Mouse (Mus musculus) liver, adult (tissue): ENCODE results near the gene Nfe2l1.

Experiments
- GATA4 ChIP-seq: IDR thresholded peaks from 2 replicates; pipeline ENCODE4 v1.6.1; 2014; ENCODE audit warnings: mild to moderate bottlenecking, low read length; ENCODE audit not compliant: insufficient replicate concordance

Gene Nfe2l1

GRCm38 (mm10) chr11:96776968-96777962 lies 52.5 kb downstream of the Nfe2l1 start, which contains the start of gene Snx11:
TSS of gene Snx11 (minus strand) at chr11:96777559.
- peak; percentile 54; the same call in 1 of the 2 replicates for TF ChIP-seq GATA4

- TF ChIP-seq GATA4 = no peak
These were observed 53.7 kb downstream of the Nfe2l1 start for GRCm38 (mm10) chr11:96776068-96776467.

GRCm38 (mm10) chr11:96775665-96776064 lies 54.1 kb downstream of the Nfe2l1 start:
- no peak for TF ChIP-seq GATA4

GRCm38 (mm10) chr11:96775063-96775462 lies 54.7 kb downstream of the Nfe2l1 start:
- TF ChIP-seq GATA4 = no peak

GRCm38 (mm10) chr11:96774536-96774935 lies 55.2 kb downstream of the Nfe2l1 start:
- no peak for TF ChIP-seq GATA4

GRCm38 (mm10) chr11:96772413-96772812 lies 57.4 kb downstream of the Nfe2l1 start:
- TF ChIP-seq GATA4 = no peak

- no peak for TF ChIP-seq GATA4
These were observed 58.3 kb downstream of the Nfe2l1 start for GRCm38 (mm10) chr11:96771274-96771975.

GRCm38 (mm10) chr11:96768240-96768639 lies 61.5 kb downstream of the Nfe2l1 start:
- TF ChIP-seq GATA4 = no peak
